Mouse (Mus musculus): ENCODE measurements around the gene Slc39a3.

DNA sequence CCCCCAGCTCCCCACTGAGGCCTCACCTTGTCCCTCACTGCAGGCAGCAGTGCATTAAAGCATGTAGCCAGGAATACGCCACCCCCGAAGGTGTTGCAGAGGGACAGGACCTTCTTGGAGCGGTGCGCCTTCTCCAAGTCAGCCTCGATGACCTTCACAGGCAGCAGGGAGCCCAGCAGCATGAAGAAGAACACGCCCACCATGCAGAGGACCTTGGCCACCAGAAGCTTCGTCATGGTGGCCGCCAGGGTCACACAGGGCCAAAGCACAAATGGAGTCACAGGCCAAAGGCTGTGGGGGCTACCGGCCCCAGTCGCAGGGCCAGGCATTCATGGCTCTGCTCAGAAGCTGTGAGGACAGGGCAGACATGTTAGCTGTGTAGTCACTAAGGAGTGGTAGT, 3.6 kb downstream of the Slc39a3 start:
- TF ChIP-seq CTCF (IDR thresholded peaks at IDR 0.05), result no peak
- TF ChIP-seq POLR2A (IDR thresholded peaks at IDR 0.05; ENCODE audit: insufficient read depth, low read depth, low read length), result no peak
